Mouse (Mus musculus): ENCODE data around the gene Tead1. TPM values are rescaled to one million over a fixed set of nuclear protein-coding genes. Genes with fewer than 3 reads are reported as not detected.

Gene Tead1
- polyA plus RNA-seq, 1 experiment = not detected

GRCm38 (mm10) chr7:112801706-112802105, 122.6 kb downstream of the Tead1 start:
- H3K4me1 ChIP-seq (ENCODE audit: control insufficient read depth, insufficient read depth, low read length) = peaks cover 16% of the 10 kb centered on the region
- H3K4me3 ChIP-seq (ENCODE audit: insufficient read depth, low read depth, low read length) = no peak overlapping the region
- TF ChIP-seq CTCF (IDR thresholded peaks at IDR 0.05; ENCODE audit: insufficient read depth, low read depth, low read length) (no peak), POLR2A (IDR thresholded peaks at IDR 0.05; ENCODE audit: insufficient read depth, low read depth, low read length) (no peak)
- H3K27ac ChIP-seq (ENCODE audit: insufficient read depth, low read depth, low read length) = no peak overlapping the region
- WGBS = 29% methylated on average over 8 of the region's 8 CpGs

DNA sequence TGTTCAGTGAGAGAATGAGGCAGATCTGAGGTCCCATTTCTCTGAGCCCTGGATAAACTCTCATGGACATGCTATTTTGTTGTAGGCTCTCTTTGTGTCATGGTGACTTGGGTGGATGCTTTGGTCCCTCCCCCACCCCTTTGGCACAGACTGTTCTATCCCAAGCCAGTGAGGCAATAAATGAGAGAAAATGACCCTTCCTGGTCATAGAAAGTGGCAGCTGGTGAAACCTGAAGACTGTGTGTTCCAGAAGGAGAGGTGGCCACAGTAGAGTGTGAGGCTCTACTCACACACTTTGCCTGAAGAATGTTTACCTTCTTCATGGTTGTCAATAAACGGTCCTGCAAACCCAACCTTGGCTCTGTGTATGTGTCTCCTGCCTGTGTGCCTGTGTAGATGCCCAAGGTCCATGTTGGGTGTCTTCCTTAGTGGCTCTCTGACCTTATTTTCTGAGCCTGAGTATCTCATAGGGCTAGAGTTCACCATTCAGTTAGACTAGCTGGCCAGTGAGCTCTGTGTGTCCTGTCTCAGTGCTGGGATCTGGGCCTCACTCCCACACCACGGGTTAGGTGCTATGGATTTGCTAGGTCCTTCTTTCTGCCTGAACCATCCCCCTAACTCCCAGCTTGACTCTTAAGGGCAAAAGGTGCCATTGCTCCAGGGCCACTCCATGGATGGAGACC, 127.7 kb downstream of the Tead1 start:
- H3K27ac ChIP-seq (ENCODE audit: insufficient read depth, low read depth, low read length) = no peak overlapping the region

GRCm38 (mm10) chr7:112807401-112807751, 128.3 kb downstream of the Tead1 start:
- WGBS = 39% methylated on average over 6 of the region's 6 CpGs
- Histone ChIP-seq H3K27ac (ENCODE audit: insufficient read depth, low read depth, low read length) (no peak overlapping the region), H3K4me3 (ENCODE audit: insufficient read depth, low read depth, low read length) (no peak overlapping the region), H3K4me1 (ENCODE audit: control insufficient read depth, insufficient read depth, low read length) (peaks cover 11% of the 10 kb centered on the region)
- no peak for TF ChIP-seq CTCF (IDR thresholded peaks at IDR 0.05; ENCODE audit: insufficient read depth, low read depth, low read length)
- no peak for TF ChIP-seq POLR2A (IDR thresholded peaks at IDR 0.05; ENCODE audit: insufficient read depth, low read depth, low read length)

More for the DNA sequence above, 127.7 kb downstream of the Tead1 start:
- WGBS = 81% methylated on average over 2 of the region's 2 CpGs
- H3K4me3 ChIP-seq (ENCODE audit: insufficient read depth, low read depth, low read length) = no peak overlapping the region
- H3K4me1 ChIP-seq (ENCODE audit: control insufficient read depth, insufficient read depth, low read length) = peaks cover 11% of the 10 kb centered on the region
- no peak for TF ChIP-seq CTCF (IDR thresholded peaks at IDR 0.05; ENCODE audit: insufficient read depth, low read depth, low read length)
- no peak for TF ChIP-seq POLR2A (IDR thresholded peaks at IDR 0.05; ENCODE audit: insufficient read depth, low read depth, low read length)

GRCm38 (mm10) chr7:112810752-112811151, 131.6 kb downstream of the Tead1 start:
- TF ChIP-seq POLR2A (IDR thresholded peaks at IDR 0.05; ENCODE audit: insufficient read depth, low read depth, low read length) (no peak), CTCF (IDR thresholded peaks at IDR 0.05; ENCODE audit: insufficient read depth, low read depth, low read length) (no peak)
- Histone ChIP-seq H3K4me3 (ENCODE audit: insufficient read depth, low read depth, low read length) (no peak overlapping the region), H3K27ac (ENCODE audit: insufficient read depth, low read depth, low read length) (no peak overlapping the region), H3K4me1 (ENCODE audit: control insufficient read depth, insufficient read depth, low read length) (peaks cover 8% of the 10 kb centered on the region)
- WGBS = 76% methylated on average over 7 of the region's 7 CpGs

DNA sequence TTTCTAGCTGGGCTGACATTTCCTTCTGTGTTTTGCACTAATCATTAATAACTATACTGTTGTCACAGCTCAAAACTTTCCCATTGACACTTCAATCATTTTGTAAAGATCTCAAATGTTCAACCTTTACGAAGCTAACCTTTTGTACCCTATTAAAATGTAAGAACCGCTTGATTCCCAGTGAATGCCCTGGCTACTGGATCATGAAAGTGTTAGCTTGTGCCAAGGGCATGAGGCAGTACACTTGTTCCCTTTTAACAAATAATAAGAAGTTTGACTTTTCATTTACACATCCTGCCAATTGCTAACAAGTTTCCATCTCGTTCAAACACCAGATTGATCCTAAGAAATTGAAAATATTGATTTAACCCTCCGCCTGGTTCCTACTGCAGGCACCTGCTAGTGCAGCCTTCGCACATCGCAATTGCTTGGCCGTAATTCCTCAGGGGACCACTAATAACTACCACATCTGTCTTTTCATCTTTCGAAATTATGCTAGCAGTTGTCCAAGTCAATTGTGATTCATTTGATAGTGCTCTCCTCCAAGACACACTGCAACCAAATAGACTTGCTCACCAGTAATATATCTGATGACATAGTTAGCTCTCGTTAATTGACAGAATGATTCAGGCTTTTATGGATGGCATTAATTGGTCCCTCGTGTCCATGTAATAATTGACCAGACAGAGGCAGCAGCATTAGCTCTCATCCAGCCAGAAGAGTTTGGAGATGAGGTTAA, 133.1 kb downstream of the Tead1 start:
- H3K4me1 ChIP-seq (ENCODE audit: control insufficient read depth, insufficient read depth, low read length) = peaks cover 3% of the 10 kb centered on the region
- TF ChIP-seq POLR2A (IDR thresholded peaks at IDR 0.05; ENCODE audit: insufficient read depth, low read depth, low read length) (no peak), CTCF (IDR thresholded peaks at IDR 0.05; ENCODE audit: insufficient read depth, low read depth, low read length) (no peak)
- H3K27ac ChIP-seq (ENCODE audit: insufficient read depth, low read depth, low read length) = no peak overlapping the region
- 71% methylated on average over 10 of the region's 10 CpGs for WGBS
- no peak overlapping the region for H3K4me3 ChIP-seq (ENCODE audit: insufficient read depth, low read depth, low read length)

- H3K4me3 ChIP-seq (ENCODE audit: insufficient read depth, low read depth, low read length) = no peak overlapping the region
- 94% methylated on average over 7 of the region's 7 CpGs for WGBS
- TF ChIP-seq POLR2A (IDR thresholded peaks at IDR 0.05; ENCODE audit: insufficient read depth, low read depth, low read length) (no peak), CTCF (IDR thresholded peaks at IDR 0.05; ENCODE audit: insufficient read depth, low read depth, low read length) (no peak)
- H3K4me1 ChIP-seq (ENCODE audit: control insufficient read depth, insufficient read depth, low read length) = peaks cover 3% of the 10 kb centered on the region; the same call in 1 of the 2 replicates
- H3K27ac ChIP-seq (ENCODE audit: insufficient read depth, low read depth, low read length) = no peak overlapping the region
Observed at GRCm38 (mm10) chr7:112813163-112813562, 134.0 kb downstream of the Tead1 start.

GRCm38 (mm10) chr7:112813731-112814306, 134.7 kb downstream of the Tead1 start:
- Histone ChIP-seq H3K4me3 (ENCODE audit: insufficient read depth, low read depth, low read length) (no peak overlapping the region), H3K27ac (ENCODE audit: insufficient read depth, low read depth, low read length) (no peak overlapping the region), H3K4me1 (ENCODE audit: control insufficient read depth, insufficient read depth, low read length) (peaks cover 3% of the 10 kb centered on the region; the same call in 1 of the 2 replicates)
- TF ChIP-seq POLR2A (IDR thresholded peaks at IDR 0.05; ENCODE audit: insufficient read depth, low read depth, low read length) (no peak), CTCF (IDR thresholded peaks at IDR 0.05; ENCODE audit: insufficient read depth, low read depth, low read length) (no peak)
- 70% methylated on average over 8 of the region's 8 CpGs for WGBS

DNA sequence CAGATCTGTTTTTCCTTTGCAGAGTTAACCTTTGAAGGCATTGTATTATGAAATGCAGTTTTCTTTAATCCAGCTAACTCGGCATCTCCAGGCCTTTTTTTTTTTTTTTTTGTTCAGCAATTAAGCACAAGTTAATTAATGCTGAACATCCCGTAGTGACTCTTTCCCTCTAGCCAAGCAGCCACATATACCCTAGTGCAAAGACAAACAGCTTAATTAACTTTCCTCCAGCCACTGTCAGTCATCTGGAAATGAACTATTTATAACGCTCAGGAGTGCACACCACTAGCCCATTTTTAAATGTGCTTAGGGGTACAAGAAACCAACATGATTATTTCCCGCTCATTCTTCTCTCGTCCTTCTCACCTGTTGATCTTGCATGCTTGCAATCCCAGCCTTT, 136.9 kb downstream of the Tead1 start:
- TF ChIP-seq POLR2A (IDR thresholded peaks at IDR 0.05; ENCODE audit: insufficient read depth, low read depth, low read length) (no peak), CTCF (IDR thresholded peaks at IDR 0.05; ENCODE audit: insufficient read depth, low read depth, low read length) (no peak)
- Histone ChIP-seq H3K4me1 (ENCODE audit: control insufficient read depth, insufficient read depth, low read length) (no peaks in the 10 kb centered on the region), H3K27ac (ENCODE audit: insufficient read depth, low read depth, low read length) (no peak overlapping the region), H3K4me3 (ENCODE audit: insufficient read depth, low read depth, low read length) (no peak overlapping the region)
- WGBS = 64% methylated on average over 5 of the region's 5 CpGs

DNA sequence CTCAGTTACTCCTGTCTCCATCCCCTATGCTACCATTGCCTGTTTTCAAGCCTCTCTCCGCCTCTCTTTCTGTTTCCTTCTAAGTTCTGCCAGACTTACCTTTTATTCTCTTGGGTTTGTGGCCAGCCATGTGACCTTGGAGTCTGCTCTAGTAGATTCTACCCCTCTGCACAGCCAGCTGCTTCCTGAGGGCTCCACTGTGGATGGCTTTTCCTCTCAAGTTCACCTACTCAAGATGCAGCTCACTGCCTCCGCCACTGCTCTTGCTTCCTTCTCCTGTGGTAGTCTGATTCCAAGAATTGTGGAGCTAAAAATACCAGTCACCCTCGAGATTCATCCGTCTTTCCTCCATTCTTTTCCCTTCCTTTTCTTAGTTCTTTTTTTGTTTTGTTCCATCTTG, 140.7 kb downstream of the Tead1 start:
- Histone ChIP-seq H3K4me3 (ENCODE audit: insufficient read depth, low read depth, low read length) (no peak overlapping the region), H3K4me1 (ENCODE audit: control insufficient read depth, insufficient read depth, low read length) (peaks cover 7% of the 10 kb centered on the region), H3K27ac (ENCODE audit: insufficient read depth, low read depth, low read length) (no peak overlapping the region)
- TF ChIP-seq CTCF (IDR thresholded peaks at IDR 0.05; ENCODE audit: insufficient read depth, low read depth, low read length) = no peak
- TF ChIP-seq POLR2A (IDR thresholded peaks at IDR 0.05; ENCODE audit: insufficient read depth, low read depth, low read length) = no peak
- WGBS = 58% methylated on average over 4 of the region's 4 CpGs
